Mouse (Mus musculus) brown adipose tissue, adult 24 weeks (tissue): ENCODE measurements around the gene Gm49318. TPM values are rescaled to one million over a fixed set of nuclear protein-coding genes. Genes with fewer than 3 reads are reported as not detected.

Experiments
- H3K27ac ChIP-seq: fragments of 200-500 bp; replicated peaks from 2 replicates; pipeline ENCODE4 v1.5.1; 2012; ENCODE audit warnings: low read depth, mild to moderate bottlenecking, low read length
- H3K4me1 ChIP-seq: fragments of 200-500 bp; 2 replicates; pipeline ENCODE4 v1.6.1; 2012; ENCODE audit warnings: low read length, mixed read lengths; ENCODE audit not compliant: control insufficient read depth, insufficient read depth, insufficient read length
- H3K4me3 ChIP-seq: fragments of 200-500 bp; 2 replicates; pipeline ENCODE4 v1.5.1; 2012; ENCODE audit warnings: low read depth, mild to moderate bottlenecking, low read length, moderate library complexity; ENCODE audit not compliant: insufficient read depth
- polyA plus RNA-seq: library from polyadenylated mRNA; stranded (reverse); fragments of >200 nt; gene quantifications from 2 replicates; pipeline ENCODE4 v1.2.4, GENCODE M21; 2012; ENCODE audit not compliant: missing spikeins, insufficient read depth, insufficient read length

Gene Gm49318
- polyA plus RNA-seq = not detected in 2 replicates

GRCm38 (mm10) chr9:22070791-22071573 is at the start of gene Gm49318, which contains the start of gene Zfp653:
Gene Gm49318 (minus strand): TSS chr9:22071259.
Gene Zfp653 (minus strand): TSS chr9:22071376.
- H3K4me3 ChIP-seq = peak within 1 kb of the TSS; percentile 99
- H3K4me1 ChIP-seq = 0 out of 2 replicates have a peak, but pooled peaks cover 2% of the 10 kb centered on the region
- peak within 1 kb of the TSS; percentile 86 for H3K27ac ChIP-seq

- Histone ChIP-seq H3K4me3 (no peak overlapping the region), H3K27ac (peak overlapping the region; percentile 83), H3K4me1 (peaks cover 14% of the 10 kb centered on the region; the same call in 1 of the 2 replicates)
Measured at GRCm38 (mm10) chr9:22119543-22119942, 48.5 kb upstream of the Gm49318 start.

GRCm38 (mm10) chr9:22117754-22118456 is 46.8 kb upstream of the Gm49318 start:
- Histone ChIP-seq H3K27ac (peak overlapping the region; percentile 83; the same call in 1 of the 2 replicates), H3K4me3 (peak overlapping the region; percentile 89), H3K4me1 (peaks cover 14% of the 10 kb centered on the region; the same call in 1 of the 2 replicates)

- Histone ChIP-seq H3K4me1 (peaks cover 14% of the 10 kb centered on the region; the same call in 1 of the 2 replicates), H3K27ac (peak within 1 kb of the TSS; percentile 43), H3K4me3 (peak within 1 kb of the TSS; percentile 89)
Measured at GRCm38 (mm10) chr9:22116740-22117426, 45.8 kb upstream of the Gm49318 start, which contains the start of gene Elof1. Gene Elof1 (minus strand): TSS chr9:22117172.

- Histone ChIP-seq H3K27ac (no peak overlapping the region), H3K4me1 (peaks cover 14% of the 10 kb centered on the region; the same call in 1 of the 2 replicates), H3K4me3 (peak overlapping the region; percentile 89)
Measured at GRCm38 (mm10) chr9:22116086-22116485, 45.0 kb upstream of the Gm49318 start.

- Histone ChIP-seq H3K4me1 (peaks cover 14% of the 10 kb centered on the region; the same call in 1 of the 2 replicates), H3K27ac (no peak overlapping the region), H3K4me3 (peak overlapping the region; percentile 89; the same call in 1 of the 2 replicates)
Measured at GRCm38 (mm10) chr9:22115635-22116034, 44.6 kb upstream of the Gm49318 start.

- H3K4me1 ChIP-seq = peaks cover 3% of the 10 kb centered on the region; the same call in 1 of the 2 replicates
Measured at GRCm38 (mm10) chr9:22108194-22108593, 37.1 kb upstream of the Gm49318 start.

GRCm38 (mm10) chr9:22099922-22100321 is 28.9 kb upstream of the Gm49318 start:
- Histone ChIP-seq H3K4me1 (peaks cover 2% of the 10 kb centered on the region; the same call in 1 of the 2 replicates), H3K27ac (no peak overlapping the region), H3K4me3 (no peak overlapping the region)

More at GRCm38 (mm10) chr9:22108194-22108593, 37.1 kb upstream of the Gm49318 start:
- H3K4me3 ChIP-seq = no peak overlapping the region
- no peak overlapping the region for H3K27ac ChIP-seq

- no peak within 1 kb of the TSS for H3K4me3 ChIP-seq
- H3K27ac ChIP-seq = no peak within 1 kb of the TSS
- peaks cover 2% of the 10 kb centered on the region; the same call in 1 of the 2 replicates for H3K4me1 ChIP-seq
Measured at GRCm38 (mm10) chr9:22098993-22099696, 28.1 kb upstream of the Gm49318 start, which contains the start of gene Cnn1. Gene Cnn1 (plus strand): TSS chr9:22099216.

- no peak overlapping the region for H3K27ac ChIP-seq
Measured at GRCm38 (mm10) chr9:22095854-22096307, 24.8 kb upstream of the Gm49318 start.

GRCm38 (mm10) chr9:22092746-22093145 is 21.7 kb upstream of the Gm49318 start:
- Histone ChIP-seq H3K27ac (no peak overlapping the region), H3K4me3 (no peak overlapping the region)

More at GRCm38 (mm10) chr9:22095854-22096307, 24.8 kb upstream of the Gm49318 start:
- peaks cover 2% of the 10 kb centered on the region; the same call in 1 of the 2 replicates for H3K4me1 ChIP-seq
- peak overlapping the region; percentile 40 for H3K4me3 ChIP-seq

GRCm38 (mm10) chr9:22089986-22090385 is 18.9 kb upstream of the Gm49318 start:
- H3K27ac ChIP-seq = no peak overlapping the region
- no peaks in the 10 kb centered on the region for H3K4me1 ChIP-seq
- H3K4me3 ChIP-seq = no peak overlapping the region

More at GRCm38 (mm10) chr9:22092746-22093145, 21.7 kb upstream of the Gm49318 start:
- H3K4me1 ChIP-seq = peaks cover 2% of the 10 kb centered on the region; the same call in 1 of the 2 replicates

- Histone ChIP-seq H3K4me3 (no peak overlapping the region), H3K4me1 (no peaks in the 10 kb centered on the region), H3K27ac (no peak overlapping the region)
Measured at GRCm38 (mm10) chr9:22089281-22089680, 18.2 kb upstream of the Gm49318 start.
